Mouse (Mus musculus) limb, embryonic 11.5 days (tissue): ENCODE measurements around the gene Rgs16. TPM values are rescaled to one million over a fixed set of nuclear protein-coding genes. Genes with fewer than 3 reads are reported as not detected.

Experiments
- ATAC-seq: fragments of 200-750 bp; cut with Nextera tagmentation; 2 replicates; pipeline ENCODE4 v1.8.0; 2017; ENCODE audit warnings: low read depth; ENCODE audit not compliant: insufficient number of reproducible peaks, low FRiP score, low TSS enrichment
- DNase-seq: peaks from one replicate; pipeline ENCODE4 v3.0.0-alpha.2; 2015; ENCODE audit warnings: low spot score
- H3K27ac ChIP-seq: fragments of 300-500 bp; sonication (generic); replicated peaks from 2 replicates; pipeline ENCODE4 v1.5.1; 2014; ENCODE audit warnings: low read depth, mild to moderate bottlenecking, low read length
- H3K27me3 ChIP-seq: fragments of 300-500 bp; sonication (generic); 2 replicates; pipeline ENCODE4 v1.6.1; 2014; ENCODE audit warnings: mild to moderate bottlenecking, low read length, mixed read lengths; ENCODE audit not compliant: control insufficient read depth, insufficient read depth
- H3K36me3 ChIP-seq: fragments of 300-500 bp; sonication (generic); 2 replicates; pipeline ENCODE4 v1.6.1; 2014; ENCODE audit warnings: mild to moderate bottlenecking, low read length, moderate library complexity, mixed read lengths; ENCODE audit not compliant: control insufficient read depth, insufficient read depth
- H3K4me1 ChIP-seq: fragments of 300-500 bp; sonication (generic); 2 replicates; pipeline ENCODE4 v1.6.1; 2014; ENCODE audit warnings: low read length, mixed read lengths; ENCODE audit not compliant: control insufficient read depth, insufficient read depth
- H3K4me2 ChIP-seq: fragments of 300-500 bp; sonication (generic); 2 replicates; pipeline ENCODE4 v1.6.1; 2014; ENCODE audit warnings: low read depth, mild to moderate bottlenecking, moderate library complexity; ENCODE audit not compliant: severe bottlenecking
- H3K4me3 ChIP-seq: fragments of 300-500 bp; sonication (generic); 2 replicates; pipeline ENCODE4 v1.5.1; 2014; ENCODE audit warnings: low read depth, low read length
- H3K9ac ChIP-seq: fragments of 300-500 bp; sonication (generic); 2 replicates; pipeline ENCODE4 v1.6.1; 2014; ENCODE audit warnings: mild to moderate bottlenecking, low read length
- H3K9me3 ChIP-seq: fragments of 300-500 bp; sonication (generic); 2 replicates; pipeline ENCODE4 v1.6.1; 2016; ENCODE audit warnings: low read length; ENCODE audit not compliant: control insufficient read depth
- WGBS: fragments of 180-500 bp; shearing (Covaris S2); extraction: QIAGEN DNeasy Blood & Tissue Kit; methylation state at CpG from one replicate; pipeline ENCODE4 v1.1.7; 2014; 5-methylcytosine and 5-hydroxymethylcytosine counted together
- polyA plus RNA-seq: library from polyadenylated mRNA; unstranded; fragments of >200 nt; fragmentation: Nextera tagmentation; extraction: Ambion mirVana; gene quantifications from 2 replicates; pipeline ENCODE4 v1.2.1, GENCODE M21; 2014

The Rgs16 gene
- polyA plus RNA-seq, 1 experiment from 2014 or later = 4.9 TPM

DNA sequence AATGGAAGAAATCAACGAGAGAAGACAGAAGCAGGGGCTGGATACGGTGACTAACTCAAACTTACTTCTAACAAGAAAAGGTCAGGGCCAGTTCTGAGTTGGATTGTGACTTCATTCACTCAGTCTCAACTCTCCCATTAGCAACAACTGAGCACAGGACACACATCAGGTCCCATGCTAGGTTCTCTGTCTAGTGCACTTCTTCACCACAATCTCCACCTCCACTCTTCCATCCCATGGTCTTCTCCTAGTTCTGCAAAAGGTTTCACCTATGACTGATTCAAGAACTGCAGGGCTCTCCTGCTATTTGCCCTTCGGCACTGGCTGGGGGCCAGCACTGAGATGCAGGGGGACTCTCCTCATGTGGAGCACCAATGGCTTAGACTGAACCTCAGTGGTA is 54.1 kb downstream of the Rgs16 start:
- no peak overlapping the region for H3K27ac ChIP-seq
- H3K4me1 ChIP-seq = no peaks in the 10 kb centered on the region
- WGBS = 87% methylated on average over 3 of the region's 3 CpGs
- no peaks in the 10 kb centered on the region for H3K36me3 ChIP-seq
- no peaks in the 10 kb centered on the region for H3K9me3 ChIP-seq
- no peak overlapping the region for H3K4me3 ChIP-seq
- DNase-seq (no peak), ATAC-seq (no peak)
- H3K27me3 ChIP-seq = no peaks in the 10 kb centered on the region
- no peak overlapping the region for H3K4me2 ChIP-seq
- H3K9ac ChIP-seq = no peak overlapping the region

Other genes with a start within 250 kb of the Rgs16 start
- gene Npl, start 190.3 kb upstream of the Rgs16 start, polyA plus RNA-seq = 4.3 and 5.1 TPM in 2 replicates
- 0.24 and 0.74 TPM in 2 replicates for gene Rgs8, start 87.3 kb upstream of the Rgs16 start, polyA plus RNA-seq
- gene Rnasel, start 9.1 kb downstream of the Rgs16 start, polyA plus RNA-seq = 9.1 and 10.2 TPM in 2 replicates
- gene Rgsl1, start 103.8 kb downstream of the Rgs16 start, polyA plus RNA-seq = 0.07 TPM in 1 of 2 replicates, not detected in the other
- 0.28 and 0.67 TPM in 2 replicates for gene Teddm1b, start 134.0 kb downstream of the Rgs16 start, polyA plus RNA-seq
- gene Teddm1a, start 151.4 kb downstream of the Rgs16 start, polyA plus RNA-seq = not detected in 2 replicates
- 128 and 132 TPM in 2 replicates for gene Glul, start 159.6 kb downstream of the Rgs16 start, polyA plus RNA-seq
- 0.52 and 0.56 TPM in 2 replicates for gene Teddm2, start 159.9 kb downstream of the Rgs16 start, polyA plus RNA-seq